Mouse (Mus musculus): ENCODE data around the gene Stx8.

The Stx8 gene

GRCm38 (mm10) chr11:68145066-68145585 is 179.1 kb downstream of the Stx8 start:
- DNase-seq (ENCODE audit: low spot score): no peak

GRCm38 (mm10) chr11:68145586-68146455 is 179.8 kb downstream of the Stx8 start:
- no peak for DNase-seq (ENCODE audit: low spot score)

GRCm38 (mm10) chr11:68146456-68146851 is 180.5 kb downstream of the Stx8 start:
- no peak for DNase-seq (ENCODE audit: low spot score)

GRCm38 (mm10) chr11:68150938-68151337 is 184.9 kb downstream of the Stx8 start:
- no peak for DNase-seq (ENCODE audit: low spot score)

GRCm38 (mm10) chr11:68155821-68156220 is 189.8 kb downstream of the Stx8 start:
- DNase-seq (ENCODE audit: low spot score): no peak

- no peak for DNase-seq (ENCODE audit: low spot score)
These were observed 192.2 kb downstream of the Stx8 start for GRCm38 (mm10) chr11:68158166-68158565.

- DNase-seq (ENCODE audit: low spot score): no peak
These were observed 193.9 kb downstream of the Stx8 start for GRCm38 (mm10) chr11:68159867-68160266.

GRCm38 (mm10) chr11:68164408-68164807 is 198.4 kb downstream of the Stx8 start:
- DNase-seq (ENCODE audit: low spot score): peak; percentile 14

- no peak for DNase-seq (ENCODE audit: low spot score)
These were observed 202.4 kb downstream of the Stx8 start for GRCm38 (mm10) chr11:68168427-68168826.

DNA sequence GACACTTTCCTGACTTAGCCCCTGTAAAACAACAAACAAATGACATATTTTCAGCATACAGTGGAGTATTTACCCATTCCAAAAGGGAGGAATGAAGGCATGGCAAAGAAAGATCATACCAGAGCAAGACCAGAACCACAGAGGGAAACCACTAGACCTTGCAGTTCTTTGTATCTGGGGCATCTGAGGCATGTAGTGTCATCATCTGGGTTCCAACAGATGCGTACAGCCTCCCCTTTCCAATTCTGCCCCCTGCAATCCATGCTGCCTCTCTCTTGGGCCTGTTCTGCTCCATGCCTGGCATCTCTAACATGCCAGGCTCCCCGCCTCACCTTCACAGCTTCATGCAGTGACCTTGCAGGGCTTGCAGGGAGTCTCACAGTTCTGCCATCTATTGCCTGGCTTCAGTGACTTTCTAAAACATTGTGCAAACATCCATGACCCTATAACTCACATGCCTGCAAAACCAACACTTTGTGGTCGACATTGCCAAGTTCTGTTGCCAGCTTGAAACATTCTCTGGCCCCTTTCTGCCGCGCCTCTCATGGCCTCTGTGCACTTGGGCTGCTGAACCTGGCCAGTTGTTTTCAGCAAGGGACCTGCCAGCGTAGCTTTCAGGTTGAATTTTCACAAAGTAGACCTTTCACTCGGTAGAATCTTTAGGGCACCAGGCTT is 206.1 kb downstream of the Stx8 start:
- DNase-seq (ENCODE audit: low spot score): no peak

GRCm38 (mm10) chr11:68172648-68173045 is 206.7 kb downstream of the Stx8 start:
- DNase-seq (ENCODE audit: low spot score): no peak

DNA sequence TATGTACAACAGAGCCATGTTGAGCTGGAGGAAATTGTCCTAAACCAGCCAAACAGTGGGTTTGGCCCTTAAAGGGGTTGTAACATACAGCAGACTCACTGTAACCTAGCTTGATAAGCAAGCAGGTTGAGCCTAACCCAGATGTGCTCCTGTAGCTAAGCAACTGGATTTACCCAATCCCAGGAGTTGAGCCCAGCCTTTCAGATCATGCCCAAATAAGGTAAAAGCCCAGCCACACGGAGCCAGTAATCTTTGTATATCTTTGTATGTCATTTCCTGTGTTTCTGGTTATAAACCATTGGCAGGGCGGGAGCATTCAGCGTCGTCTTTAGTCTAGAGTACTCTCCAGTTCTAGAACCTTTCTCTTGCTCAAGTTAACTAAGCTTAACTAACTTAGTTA is 210.6 kb downstream of the Stx8 start:
- no peak for DNase-seq (ENCODE audit: low spot score)

GRCm38 (mm10) chr11:68177415-68177814 is 211.4 kb downstream of the Stx8 start:
- no peak for DNase-seq (ENCODE audit: low spot score)

- no peak for DNase-seq (ENCODE audit: low spot score)
These were observed 219.7 kb downstream of the Stx8 start for GRCm38 (mm10) chr11:68185647-68186046.

GRCm38 (mm10) chr11:68187242-68187641 is 221.2 kb downstream of the Stx8 start:
- DNase-seq (ENCODE audit: low spot score): no peak

- DNase-seq (ENCODE audit: low spot score): no peak
These were observed 222.8 kb downstream of the Stx8 start for GRCm38 (mm10) chr11:68188695-68189201.

DNA sequence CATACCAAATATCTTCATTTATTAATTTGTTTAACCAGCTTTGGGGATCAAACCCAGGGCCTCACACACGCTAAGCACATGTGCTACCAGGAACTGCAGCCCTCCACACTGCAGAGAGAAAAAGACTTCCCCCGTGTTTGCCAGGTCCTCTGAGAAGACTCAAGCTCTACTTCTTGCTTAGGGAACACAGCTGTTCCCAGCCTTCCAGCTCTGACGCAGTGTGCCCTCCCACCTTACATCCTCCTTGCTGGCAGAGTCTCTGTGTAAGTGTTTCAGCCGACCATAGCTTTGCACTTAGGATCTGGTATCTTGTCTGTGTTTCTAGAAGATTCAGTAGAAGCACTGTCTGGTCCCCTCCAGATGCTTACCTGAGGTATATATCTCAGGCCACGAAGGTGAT is 224.9 kb downstream of the Stx8 start:
- DNase-seq (ENCODE audit: low spot score): no peak

GRCm38 (mm10) chr11:68195168-68195567 is 229.2 kb downstream of the Stx8 start:
- no peak for DNase-seq (ENCODE audit: low spot score)

GRCm38 (mm10) chr11:68195693-68196176 is 229.7 kb downstream of the Stx8 start:
- no peak for DNase-seq (ENCODE audit: low spot score)

GRCm38 (mm10) chr11:68196566-68196965 is 230.6 kb downstream of the Stx8 start:
- no peak for DNase-seq (ENCODE audit: low spot score)

DNA sequence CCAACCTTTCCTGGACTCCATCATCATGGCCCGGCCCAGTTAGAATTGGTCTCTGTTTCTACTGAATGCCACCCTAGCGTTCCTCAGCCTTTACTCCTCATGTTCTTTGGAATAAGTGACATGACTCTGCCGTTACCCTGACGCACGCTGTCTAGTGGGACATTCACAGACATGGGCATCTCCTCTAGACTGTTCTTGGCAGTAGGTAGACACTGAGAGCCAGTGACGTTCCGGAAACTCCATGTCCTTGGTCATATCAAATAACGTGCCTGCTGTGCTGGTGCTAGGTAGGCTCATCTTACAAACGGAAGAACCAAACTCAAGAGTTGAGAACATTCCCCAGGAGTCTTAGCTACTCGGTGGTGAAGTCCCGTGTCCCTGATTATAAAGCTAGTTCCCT is 231.5 kb downstream of the Stx8 start:
- no peak for DNase-seq (ENCODE audit: low spot score)

DNA sequence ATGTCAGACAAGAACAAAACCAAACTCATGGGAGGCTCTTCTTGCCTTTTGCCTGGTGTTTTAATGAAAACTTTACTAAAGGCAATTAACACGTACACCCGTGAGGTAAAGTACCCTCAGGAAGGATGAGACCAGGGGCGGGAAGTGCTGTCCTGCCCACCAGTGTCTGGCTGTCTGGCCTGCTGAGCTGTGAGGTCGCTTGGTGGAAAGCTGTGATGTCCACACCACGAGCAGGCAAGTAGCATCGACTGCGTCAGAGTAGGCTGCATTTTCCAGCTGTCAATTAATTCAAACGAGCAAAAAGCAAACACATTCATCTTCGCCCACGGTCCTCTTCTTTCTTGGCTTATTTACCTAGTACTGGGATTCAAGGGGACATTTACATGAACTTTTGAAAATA is 232.7 kb downstream of the Stx8 start:
- DNase-seq (ENCODE audit: low spot score): no peak

DNA sequence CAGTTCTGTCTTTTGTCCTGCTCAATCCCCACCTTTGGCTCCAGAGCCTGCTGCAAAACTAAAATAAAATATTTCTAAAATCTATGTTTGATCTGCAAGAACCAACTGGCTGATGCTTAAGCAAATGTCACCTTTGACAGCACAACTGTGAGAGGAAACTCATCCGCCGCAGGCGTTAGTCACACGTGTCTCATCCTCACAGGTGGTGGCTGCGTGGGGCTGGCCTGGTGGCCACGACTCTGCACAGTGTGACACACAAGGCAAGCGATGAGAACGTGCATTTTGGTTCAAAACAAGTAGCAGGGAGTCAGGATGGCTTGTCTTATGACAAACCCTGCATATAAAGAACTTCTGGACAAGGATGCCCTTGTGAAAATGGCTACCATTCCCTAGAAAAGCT is 233.1 kb downstream of the Stx8 start:
- DNase-seq (ENCODE audit: low spot score): no peak
